Mouse (Mus musculus): ENCODE data around the gene Zfp467. TPM values are rescaled to one million over a fixed set of nuclear protein-coding genes. Genes with fewer than 3 reads are reported as not detected.

The Zfp467 gene
- polyA plus RNA-seq, 1 experiment, result 24.7 TPM

DNA sequence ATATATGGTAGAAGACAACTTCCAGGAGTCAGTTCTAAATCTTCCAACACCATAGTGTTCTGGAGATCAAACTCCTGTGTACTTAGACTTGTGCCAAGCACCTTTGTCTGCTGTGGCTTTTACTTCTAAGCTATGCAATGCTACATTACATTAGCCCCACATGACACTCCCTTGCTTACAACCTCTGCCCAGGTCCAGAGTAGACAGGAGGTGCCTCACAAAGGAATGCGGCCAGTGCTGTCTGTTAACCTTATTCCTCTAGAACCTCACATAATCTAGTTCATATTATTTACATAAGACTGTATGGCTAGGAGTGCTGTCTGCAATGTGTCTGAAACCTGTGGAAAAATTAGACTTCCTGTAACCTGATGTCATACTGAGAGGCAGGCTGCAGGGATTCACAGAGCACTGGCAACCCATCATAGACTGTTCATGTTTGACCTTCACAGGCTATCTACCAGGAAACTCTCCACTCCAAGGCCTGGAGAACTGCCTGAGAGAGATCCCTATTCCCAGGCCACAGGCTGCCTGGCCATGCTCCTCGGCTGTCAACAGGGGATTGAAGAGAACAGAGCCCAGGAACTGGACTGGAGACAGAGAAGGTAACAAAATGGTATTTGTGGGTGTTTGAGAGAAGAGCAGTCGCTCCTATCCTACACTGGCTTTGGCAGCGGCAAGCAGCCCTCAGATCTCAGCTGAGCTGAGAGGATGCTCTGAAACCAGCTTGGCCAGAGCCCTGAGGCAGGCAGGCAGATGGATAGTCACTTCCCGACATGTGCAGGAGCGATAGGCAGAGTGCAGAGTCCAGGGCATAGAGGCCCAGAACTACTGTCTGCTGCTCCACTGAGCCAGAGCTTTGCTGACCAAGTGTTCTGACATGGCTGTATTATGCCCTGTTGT lies 34.2 kb downstream of the Zfp467 start:
- Histone ChIP-seq H3K4me1 (ENCODE audit: control insufficient read depth, insufficient read depth, insufficient read length, low read length) (peaks cover 27% of the 10 kb centered on the region), H3K36me3 (ENCODE audit: control insufficient read depth, insufficient read depth, low read length) (peaks cover 11% of the 10 kb centered on the region), H3K27me3 (ENCODE audit: control insufficient read depth, insufficient read depth, low read length) (no peaks in the 10 kb centered on the region), H3K4me3 (ENCODE audit: low read depth, low read length) (no peak overlapping the region), H3K27ac (ENCODE audit: insufficient read depth, low read depth, low read length) (peak overlapping the region; percentile 90)
- WGBS, result 58% methylated on average over 6 of the region's 6 CpGs
- no peak for TF ChIP-seq CTCF (IDR thresholded peaks at IDR 0.05; ENCODE audit: extremely low read depth, insufficient read length, insufficient replicate concordance, low read depth, low read length)
- no peak for TF ChIP-seq POLR2A (IDR thresholded peaks at IDR 0.05; ENCODE audit: low read depth, low read length)

DNA sequence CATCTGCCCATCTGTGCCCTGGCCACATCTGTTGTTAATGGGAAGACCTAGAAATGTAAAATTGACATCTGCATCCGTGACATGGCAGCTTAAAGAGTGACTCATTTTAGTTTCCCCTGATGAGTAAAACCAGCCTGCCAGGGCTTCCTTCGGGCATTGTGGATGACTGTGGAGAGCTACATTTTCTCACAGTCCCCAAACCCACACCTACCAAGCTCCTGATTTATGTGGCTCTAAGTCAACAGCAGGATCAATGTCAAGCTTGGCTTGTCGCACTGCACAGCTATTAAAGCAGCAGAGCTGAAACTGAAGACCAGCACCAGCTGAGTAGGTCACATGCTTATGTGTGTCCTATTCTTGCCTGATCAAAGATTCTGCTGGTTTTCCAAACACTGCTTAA lies 35.1 kb downstream of the Zfp467 start:
- 81% methylated on average over 3 of the region's 3 CpGs for WGBS
- Histone ChIP-seq H3K4me1 (ENCODE audit: control insufficient read depth, insufficient read depth, insufficient read length, low read length) (peaks cover 27% of the 10 kb centered on the region), H3K36me3 (ENCODE audit: control insufficient read depth, insufficient read depth, low read length) (peaks cover 9% of the 10 kb centered on the region), H3K4me3 (ENCODE audit: low read depth, low read length) (no peak overlapping the region), H3K27me3 (ENCODE audit: control insufficient read depth, insufficient read depth, low read length) (no peaks in the 10 kb centered on the region), H3K27ac (ENCODE audit: insufficient read depth, low read depth, low read length) (peak overlapping the region; percentile 56)
- no peak for TF ChIP-seq POLR2A (IDR thresholded peaks at IDR 0.05; ENCODE audit: low read depth, low read length)

DNA sequence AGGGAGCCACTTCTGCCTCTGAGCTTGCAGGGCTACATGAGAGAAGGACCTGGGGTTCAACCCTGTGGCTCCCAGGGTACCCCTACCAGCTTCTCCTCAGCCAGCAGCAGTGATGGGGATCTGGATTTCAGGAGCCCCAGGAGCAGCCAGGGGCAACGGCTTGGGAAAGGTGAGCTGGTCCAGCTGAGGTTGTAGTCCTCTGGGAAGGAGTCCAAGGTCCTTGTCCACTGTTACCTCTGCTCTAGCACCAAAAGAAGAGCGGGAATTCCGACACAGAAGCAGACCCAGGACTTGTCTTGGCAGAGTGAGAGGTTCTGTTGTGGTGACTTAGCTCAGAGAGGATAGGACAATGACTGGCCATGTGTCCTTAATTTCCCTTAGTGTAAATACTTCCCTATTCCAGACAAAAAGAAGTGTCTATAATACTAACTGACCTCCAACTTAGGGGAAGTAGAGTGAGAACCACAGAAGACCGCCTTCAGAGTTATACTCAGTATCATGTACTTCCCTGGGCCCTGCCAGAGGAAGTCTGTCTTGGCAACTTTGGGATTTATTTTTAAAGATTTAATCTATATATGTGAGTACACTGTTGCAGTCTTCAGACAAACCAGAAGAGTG lies 35.8 kb downstream of the Zfp467 start:
- Histone ChIP-seq H3K4me3 (ENCODE audit: low read depth, low read length) (no peak overlapping the region), H3K4me1 (ENCODE audit: control insufficient read depth, insufficient read depth, insufficient read length, low read length) (peaks cover 27% of the 10 kb centered on the region), H3K27ac (ENCODE audit: insufficient read depth, low read depth, low read length) (no peak overlapping the region), H3K36me3 (ENCODE audit: control insufficient read depth, insufficient read depth, low read length) (peaks cover 13% of the 10 kb centered on the region), H3K27me3 (ENCODE audit: control insufficient read depth, insufficient read depth, low read length) (no peaks in the 10 kb centered on the region)
- WGBS, result 91% methylated on average over 4 of the region's 4 CpGs
- TF ChIP-seq POLR2A (IDR thresholded peaks at IDR 0.05; ENCODE audit: low read depth, low read length) (no peak), CTCF (IDR thresholded peaks at IDR 0.05; ENCODE audit: extremely low read depth, insufficient read length, insufficient replicate concordance, low read depth, low read length) (no peak)

DNA sequence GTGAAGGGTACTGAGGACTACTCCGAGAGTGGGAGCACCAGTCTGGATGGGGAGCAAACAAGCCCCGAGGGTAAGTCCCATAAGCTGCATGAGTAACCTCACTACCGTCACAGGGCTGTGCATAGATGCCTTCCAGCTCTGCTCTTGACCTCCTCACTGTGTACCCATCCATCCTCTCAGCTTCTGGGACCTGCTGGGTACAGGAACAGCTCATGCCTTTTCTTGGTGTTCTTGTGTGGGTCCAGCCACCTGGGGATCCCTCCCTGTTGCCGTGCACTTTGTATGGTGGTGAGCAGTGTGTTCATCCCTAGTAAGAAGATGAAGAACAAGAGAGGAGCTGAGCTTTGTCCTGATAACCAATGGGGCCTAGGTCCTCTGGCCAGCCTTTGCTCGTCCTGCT lies 41.6 kb downstream of the Zfp467 start:
- TF ChIP-seq CTCF (IDR thresholded peaks at IDR 0.05; ENCODE audit: extremely low read depth, insufficient read length, insufficient replicate concordance, low read depth, low read length) (no peak), POLR2A (IDR thresholded peaks at IDR 0.05; ENCODE audit: low read depth, low read length) (no peak)
- no peak overlapping the region for H3K27ac ChIP-seq (ENCODE audit: insufficient read depth, low read depth, low read length)
- WGBS, result 93% methylated on average over 5 of the region's 5 CpGs

DNA sequence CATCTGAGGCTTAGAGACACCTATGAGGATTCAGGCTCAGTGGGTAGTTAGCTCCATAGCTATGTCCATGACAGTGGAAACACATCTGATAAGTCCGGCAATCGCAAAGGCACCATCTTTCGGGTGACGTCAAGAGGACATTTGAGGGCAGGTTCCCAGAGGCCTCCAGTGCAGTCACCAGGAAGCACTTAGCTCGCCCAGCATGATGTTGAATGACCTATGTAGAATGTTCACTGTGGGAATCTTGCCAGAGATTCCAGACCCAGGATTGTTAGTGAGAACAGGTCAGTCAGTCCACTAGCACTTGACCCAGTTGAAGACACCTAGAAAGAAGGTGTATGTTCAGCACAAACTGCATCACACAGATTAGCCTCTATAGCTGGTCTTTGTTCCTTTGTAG lies 45.7 kb downstream of the Zfp467 start:
- TF ChIP-seq CTCF (IDR thresholded peaks at IDR 0.05; ENCODE audit: extremely low read depth, insufficient read length, insufficient replicate concordance, low read depth, low read length) (no peak), POLR2A (IDR thresholded peaks at IDR 0.05; ENCODE audit: low read depth, low read length) (no peak)
- Histone ChIP-seq H3K36me3 (ENCODE audit: control insufficient read depth, insufficient read depth, low read length) (no peaks in the 10 kb centered on the region), H3K4me3 (ENCODE audit: low read depth, low read length) (no peak overlapping the region), H3K27ac (ENCODE audit: insufficient read depth, low read depth, low read length) (no peak overlapping the region), H3K4me1 (ENCODE audit: control insufficient read depth, insufficient read depth, insufficient read length, low read length) (peaks cover 12% of the 10 kb centered on the region; the same call in 1 of the 2 replicates), H3K27me3 (ENCODE audit: control insufficient read depth, insufficient read depth, low read length) (no peaks in the 10 kb centered on the region)
- WGBS, result 94% methylated on average over 5 of the region's 5 CpGs

More for the DNA sequence above, 41.6 kb downstream of the Zfp467 start:
- no peaks in the 10 kb centered on the region for H3K27me3 ChIP-seq (ENCODE audit: control insufficient read depth, insufficient read depth, low read length)
- H3K4me3 ChIP-seq (ENCODE audit: low read depth, low read length), result no peak overlapping the region
- H3K36me3 ChIP-seq (ENCODE audit: control insufficient read depth, insufficient read depth, low read length), result peaks cover 5% of the 10 kb centered on the region
- peaks cover 3% of the 10 kb centered on the region; the same call in 1 of the 2 replicates for H3K4me1 ChIP-seq (ENCODE audit: control insufficient read depth, insufficient read depth, insufficient read length, low read length)

DNA sequence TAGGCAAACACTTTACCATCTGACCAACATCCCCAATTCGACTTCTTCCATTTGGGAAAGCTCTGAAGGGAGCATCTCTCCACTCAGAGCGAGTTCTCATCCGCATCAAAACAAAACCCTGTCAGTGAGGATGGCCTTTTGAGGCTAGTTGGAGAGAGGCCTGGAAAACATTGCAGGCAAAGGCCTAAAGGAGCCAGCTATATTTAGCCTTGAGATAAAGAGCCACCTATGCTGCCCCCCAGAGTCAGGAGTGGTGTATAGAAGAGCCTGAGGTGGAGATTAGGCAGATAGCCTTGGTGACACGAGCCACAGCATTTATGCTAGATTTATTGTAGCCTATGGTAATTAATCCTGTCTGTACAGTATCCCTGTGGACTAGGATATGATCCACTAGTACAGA lies 48.3 kb downstream of the Zfp467 start:
- Histone ChIP-seq H3K4me3 (ENCODE audit: low read depth, low read length) (no peak overlapping the region), H3K27me3 (ENCODE audit: control insufficient read depth, insufficient read depth, low read length) (no peaks in the 10 kb centered on the region), H3K4me1 (ENCODE audit: control insufficient read depth, insufficient read depth, insufficient read length, low read length) (peaks cover 14% of the 10 kb centered on the region; the same call in 1 of the 2 replicates), H3K36me3 (ENCODE audit: control insufficient read depth, insufficient read depth, low read length) (no peaks in the 10 kb centered on the region), H3K27ac (ENCODE audit: insufficient read depth, low read depth, low read length) (no peak overlapping the region)
- WGBS, result 67% methylated on average over 4 of the region's 4 CpGs
- TF ChIP-seq POLR2A (IDR thresholded peaks at IDR 0.05; ENCODE audit: low read depth, low read length), result no peak
- TF ChIP-seq CTCF (IDR thresholded peaks at IDR 0.05; ENCODE audit: extremely low read depth, insufficient read length, insufficient replicate concordance, low read depth, low read length), result no peak

DNA sequence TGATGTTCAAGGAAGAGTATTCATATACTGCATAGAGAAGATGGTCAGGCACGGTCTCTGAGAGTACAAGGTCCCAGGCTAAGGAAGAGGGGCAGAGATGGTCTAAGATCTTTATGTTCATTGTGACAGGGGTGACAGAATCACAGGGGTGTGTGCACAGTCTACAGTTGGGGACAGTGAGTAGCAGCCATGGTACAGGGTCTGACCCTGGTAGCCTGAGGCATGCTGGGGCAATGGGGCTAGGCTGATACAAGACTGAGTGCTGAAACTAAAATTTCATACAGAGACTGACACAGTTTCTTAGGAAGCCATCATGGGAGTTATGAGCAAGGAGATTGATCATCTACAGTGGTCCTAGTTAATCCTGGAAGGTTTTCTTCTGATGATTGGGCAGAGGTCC lies 48.9 kb downstream of the Zfp467 start:
- Histone ChIP-seq H3K4me3 (ENCODE audit: low read depth, low read length) (no peak overlapping the region), H3K4me1 (ENCODE audit: control insufficient read depth, insufficient read depth, insufficient read length, low read length) (peaks cover 14% of the 10 kb centered on the region; the same call in 1 of the 2 replicates), H3K36me3 (ENCODE audit: control insufficient read depth, insufficient read depth, low read length) (no peaks in the 10 kb centered on the region), H3K27me3 (ENCODE audit: control insufficient read depth, insufficient read depth, low read length) (no peaks in the 10 kb centered on the region), H3K27ac (ENCODE audit: insufficient read depth, low read depth, low read length) (no peak overlapping the region)
- WGBS, result 97% methylated on average over 1 of the region's 1 CpGs
- TF ChIP-seq CTCF (IDR thresholded peaks at IDR 0.05; ENCODE audit: extremely low read depth, insufficient read length, insufficient replicate concordance, low read depth, low read length) (no peak), POLR2A (IDR thresholded peaks at IDR 0.05; ENCODE audit: low read depth, low read length) (no peak)

All from small intestine, adult 2 months (tissue).